Mouse (Mus musculus) layer of hippocampus, postnatal 25 days (tissue): ENCODE data around the gene Vmn2r81. TPM values are rescaled to one million over a fixed set of nuclear protein-coding genes. Genes with fewer than 3 reads are reported as not detected.
"Not testable (repeated sequence)": the region's sequence is repeated elsewhere in the genome, so short reads cannot be mapped to it uniquely, and the experiment has no call there.

Experiments used
- DNase-seq, 2 experiments: peaks; one replicate each; pipeline ENCODE4 v3.0.0; 2022; ENCODE audit warnings: mixed read lengths in 2 of 2, low spot score in 1 of 2; ENCODE audit errors: extremely low spot score in 1 of 2
- total RNA-seq, 2 experiments: library from RNA; stranded (reverse); gene quantifications; 2 replicates each; pipeline ENCODE4 v1.2.3; 2021

Gene Vmn2r81
- not detected for total RNA-seq

DNA sequence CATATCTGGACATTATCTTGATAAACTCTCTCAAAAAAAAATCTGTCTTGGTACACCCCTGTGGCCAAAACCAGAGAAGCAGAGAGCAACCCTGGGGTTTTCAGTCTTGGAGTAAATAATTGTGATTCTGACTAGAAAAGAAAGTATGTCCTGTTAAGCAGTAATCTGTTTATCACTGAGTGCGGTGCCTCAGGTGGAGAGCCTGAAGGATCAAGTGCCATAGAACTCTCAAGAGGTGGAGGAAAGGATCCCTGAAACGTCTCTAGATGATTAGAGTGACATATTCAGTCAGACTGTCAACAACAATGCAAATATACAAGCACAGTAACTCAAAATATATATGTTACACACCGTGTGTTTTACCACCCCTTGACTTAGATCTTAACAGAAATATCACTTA is at the start of gene Vmn2r81:
Gene Vmn2r81, plus strand, starts transcription at position 301 of the 400 bp plus-strand sequence.
- DNase-seq: not testable (repeated sequence)

DNA sequence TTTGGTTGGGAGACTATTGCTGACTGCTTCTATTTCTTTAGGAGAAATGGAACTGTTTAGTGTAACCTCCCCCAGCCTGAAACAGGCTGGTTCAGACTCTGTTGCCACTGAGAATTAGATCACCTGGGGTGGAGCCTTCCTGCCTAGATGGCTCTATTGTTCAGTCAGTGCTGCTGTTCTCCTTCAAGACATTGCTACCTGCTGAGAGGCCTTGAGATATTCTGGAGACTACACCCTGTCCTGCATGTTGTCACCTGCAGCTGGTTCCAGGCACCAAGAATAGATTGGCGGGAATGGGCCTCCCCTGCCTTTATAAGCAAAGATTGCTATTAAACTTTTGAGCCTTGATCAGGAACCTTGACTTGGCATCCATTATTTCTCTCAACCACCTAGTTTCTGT is 47.5 kb upstream of the Vmn2r81 start:
- DNase-seq: not testable (repeated sequence)

DNA sequence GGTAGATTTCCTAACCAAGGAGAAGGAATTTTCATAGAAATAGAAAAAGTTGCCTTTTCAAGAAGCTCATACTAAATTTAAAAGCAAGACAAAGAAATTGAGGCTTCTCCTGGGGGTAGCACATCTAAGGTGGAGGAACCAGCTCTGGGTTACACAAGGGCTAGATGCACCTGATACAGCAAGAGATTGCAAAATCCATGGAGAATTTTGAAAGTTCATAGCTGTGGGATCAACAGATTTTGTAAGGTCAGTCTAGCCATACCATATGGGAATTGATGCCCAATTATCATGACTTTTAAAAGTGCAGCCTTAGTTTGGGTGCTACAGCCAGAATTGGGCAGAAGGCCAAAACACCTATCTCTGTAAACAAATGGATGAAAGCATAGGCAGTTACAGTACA is 27.1 kb upstream of the Vmn2r81 start:
- no peak for DNase-seq

DNA sequence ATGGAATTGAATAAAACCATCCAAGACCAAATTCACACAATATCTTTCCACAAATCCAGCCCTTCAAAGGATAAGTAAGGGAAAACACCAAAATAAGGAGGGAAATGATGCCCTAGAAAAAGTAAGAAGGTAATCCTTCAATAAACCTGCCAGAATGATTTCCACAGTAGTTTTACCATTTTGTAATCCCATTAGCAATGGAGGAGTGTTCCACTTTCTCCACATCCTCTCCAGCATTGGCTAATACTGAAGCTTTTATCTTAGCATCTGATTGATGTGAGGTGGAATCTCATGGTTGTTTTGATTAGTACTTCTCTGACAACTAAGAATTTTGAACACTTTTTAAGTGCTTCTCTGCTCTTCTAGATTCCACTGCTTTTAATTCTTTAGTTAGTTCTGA is 25.9 kb upstream of the Vmn2r81 start:
- DNase-seq: no peak

DNA sequence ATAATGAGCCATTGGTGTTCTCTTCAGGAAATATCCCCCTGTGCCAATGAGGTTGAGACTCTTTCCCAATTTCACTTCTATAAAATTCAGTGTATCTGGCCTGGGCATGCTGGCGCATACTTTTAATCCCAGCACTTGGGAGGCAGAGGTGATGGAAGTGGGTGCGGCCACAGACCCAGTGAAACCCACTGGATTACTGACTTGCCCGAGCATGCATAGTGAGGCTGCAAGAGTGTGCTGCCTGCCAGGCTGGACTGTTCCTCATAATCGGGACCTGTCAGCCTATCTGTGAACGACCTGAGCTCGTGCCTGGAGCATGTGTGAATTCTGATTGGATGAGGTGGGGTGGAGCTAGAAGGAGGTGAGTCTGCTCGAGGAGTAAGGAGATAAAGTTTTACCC is 25.3 kb upstream of the Vmn2r81 start:
- no peak for DNase-seq

DNA sequence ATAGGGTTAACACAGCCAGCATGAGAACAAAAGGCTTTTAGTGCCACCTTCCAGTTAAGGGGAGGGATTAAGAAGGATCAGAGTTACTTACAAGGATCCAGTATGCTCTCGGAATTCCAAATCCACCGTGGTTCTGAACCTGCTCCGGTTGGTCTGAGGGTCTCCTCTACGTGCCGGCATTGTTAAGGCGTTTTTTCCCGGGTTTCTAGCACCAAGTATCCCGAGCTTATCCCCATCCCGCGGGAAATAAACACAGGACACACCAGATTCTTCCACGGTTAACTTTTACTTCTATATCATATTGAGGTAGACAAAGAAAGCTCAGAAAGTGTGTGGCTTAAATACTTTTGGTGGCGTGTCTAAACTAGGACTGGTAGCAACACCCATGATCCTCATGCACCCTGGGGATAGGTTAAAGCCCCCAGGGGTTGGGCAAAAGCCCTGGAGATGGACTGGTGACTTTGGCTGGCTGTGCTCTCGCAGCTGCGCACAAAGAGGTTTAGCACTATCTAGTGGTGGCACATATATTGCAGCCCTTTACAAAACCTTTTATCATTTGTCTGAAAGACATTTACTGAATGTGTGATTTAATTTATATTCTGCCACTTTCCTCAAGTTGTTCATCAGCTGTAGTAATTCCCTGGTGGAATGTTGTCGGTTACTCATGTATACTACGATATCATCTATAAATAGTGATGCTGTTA is 74.7 kb downstream of the Vmn2r81 start:
- not testable (repeated sequence) for DNase-seq

DNA sequence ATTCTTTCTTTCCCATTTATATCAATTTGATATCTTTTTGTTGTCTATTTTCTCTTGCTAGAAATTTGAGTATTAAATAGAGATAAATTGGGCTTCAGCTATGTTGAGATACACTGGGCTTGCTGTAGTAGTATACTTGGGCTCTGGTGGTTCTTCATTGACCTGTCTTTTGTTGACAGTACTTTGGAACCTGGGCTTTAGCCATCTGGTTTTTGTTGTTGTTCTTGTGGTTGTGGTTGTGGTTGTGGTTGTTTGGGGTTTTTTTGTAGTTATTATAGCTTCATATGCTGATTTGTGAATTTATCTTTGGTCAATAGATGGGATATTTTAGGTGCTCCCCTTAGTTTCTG is 75.2 kb downstream of the Vmn2r81 start:
- DNase-seq: no peak

Other genes starting within 250 kb of the Vmn2r81 start
- not detected for gene Olfr1351, start 235.2 kb upstream of the Vmn2r81 start, total RNA-seq
- gene Olfr57, start 219.0 kb upstream of the Vmn2r81 start, total RNA-seq: not detected
- gene 2610008E11Rik, start 150.1 kb upstream of the Vmn2r81 start, total RNA-seq: 10 to 100 TPM; 22.6 to 24.5 TPM
- not detected for gene Vmn2r80, start 98.9 kb upstream of the Vmn2r81 start, total RNA-seq
- gene Vmn2r82, start 108.8 kb downstream of the Vmn2r81 start, total RNA-seq: not detected
- not detected for gene Vmn2r83, start 221.0 kb downstream of the Vmn2r81 start, total RNA-seq